Mouse (Mus musculus): ENCODE measurements around the gene Cmtr2. TPM values are rescaled to one million over a fixed set of nuclear protein-coding genes. Genes with fewer than 3 reads are reported as not detected.
A peak's percentile ranks its signal among the peaks of the same experiment; 100 is the strongest.

Cmtr2 gene
- total RNA-seq (2021): 1 to 10 TPM; 4.0 to 4.4 TPM
- long read RNA-seq, experiment 1, partial matches to known transcripts: 0 of 2 reads
- long read RNA-seq, experiment 1, other reads (novel, unspliced or antisense): 1 of 2 reads
- long read RNA-seq, experiment 2: 0 reads

GRCm38 (mm10) chr8:110215365-110215764 lies at the start of gene Cmtr2:
Gene Cmtr2, plus strand, starts transcription at chr8:110215665.
- intact Hi-C loops (cut with DNase I): no loop called here
- no peak for DNase-seq (ENCODE audit: low spot score in 2 of 2)

- intact Hi-C loops (cut with DNase I): no loop called here
- DNase-seq (ENCODE audit: low spot score in 2 of 2): no peak
Measured at GRCm38 (mm10) chr8:110166270-110166669, 49.2 kb upstream of the Cmtr2 start.

GRCm38 (mm10) chr8:110168046-110168445 lies 47.4 kb upstream of the Cmtr2 start, which contains the start of gene Calb2:
Gene Calb2, minus strand, starts transcription at chr8:110168210.
- peak; percentile 84 to 86 for DNase-seq (ENCODE audit: low spot score in 2 of 2)
- intact Hi-C loops (cut with DNase I): loop anchor here (1.0 kb wide), 1 partner anchor 310 kb away; no protein-coding TSS in a partner anchor

DNA sequence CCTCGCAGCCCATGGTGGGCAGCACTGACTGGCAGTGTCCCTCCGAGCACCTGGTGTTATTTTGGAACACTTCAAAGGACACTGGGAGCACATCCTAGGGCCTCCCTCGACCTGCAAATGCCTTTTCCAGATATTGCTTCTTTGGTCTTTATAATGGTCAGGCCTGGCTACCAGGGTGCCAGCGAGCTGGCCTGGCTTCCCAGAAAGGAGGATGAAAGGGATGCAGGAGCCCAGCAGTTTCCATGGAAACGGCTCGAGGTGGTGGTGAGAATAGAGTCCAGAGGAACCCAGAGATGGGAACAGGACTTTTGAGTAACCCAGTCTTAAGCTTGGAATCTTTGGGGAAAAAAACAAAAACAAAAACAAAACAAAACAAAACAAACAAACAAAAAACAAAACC lies 43.3 kb upstream of the Cmtr2 start:
- intact Hi-C loops (cut with DNase I): no loop called here
- no peak for DNase-seq (ENCODE audit: low spot score in 2 of 2)

DNA sequence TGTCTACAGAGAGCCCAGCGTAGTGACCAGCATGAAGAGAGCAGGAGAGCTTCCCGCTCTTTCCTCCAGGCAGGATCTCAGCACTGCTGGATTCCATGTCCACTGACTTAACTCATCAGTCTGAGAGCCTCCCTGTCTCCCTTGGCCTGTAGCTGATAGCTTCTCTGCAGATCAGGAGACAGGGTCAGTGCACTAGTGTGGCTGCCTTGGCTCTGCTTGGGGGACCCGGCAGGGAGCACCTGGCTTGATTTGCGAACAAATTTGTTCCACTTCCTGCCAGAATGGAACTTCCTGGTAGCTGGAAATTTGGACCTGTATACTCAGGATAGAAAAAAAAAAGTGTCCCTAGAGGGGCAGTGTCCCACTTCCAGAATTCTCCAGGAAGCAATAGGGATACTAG lies 40.6 kb upstream of the Cmtr2 start:
- intact Hi-C loops (cut with DNase I): no loop called here
- no peak for DNase-seq (ENCODE audit: low spot score in 2 of 2)

DNA sequence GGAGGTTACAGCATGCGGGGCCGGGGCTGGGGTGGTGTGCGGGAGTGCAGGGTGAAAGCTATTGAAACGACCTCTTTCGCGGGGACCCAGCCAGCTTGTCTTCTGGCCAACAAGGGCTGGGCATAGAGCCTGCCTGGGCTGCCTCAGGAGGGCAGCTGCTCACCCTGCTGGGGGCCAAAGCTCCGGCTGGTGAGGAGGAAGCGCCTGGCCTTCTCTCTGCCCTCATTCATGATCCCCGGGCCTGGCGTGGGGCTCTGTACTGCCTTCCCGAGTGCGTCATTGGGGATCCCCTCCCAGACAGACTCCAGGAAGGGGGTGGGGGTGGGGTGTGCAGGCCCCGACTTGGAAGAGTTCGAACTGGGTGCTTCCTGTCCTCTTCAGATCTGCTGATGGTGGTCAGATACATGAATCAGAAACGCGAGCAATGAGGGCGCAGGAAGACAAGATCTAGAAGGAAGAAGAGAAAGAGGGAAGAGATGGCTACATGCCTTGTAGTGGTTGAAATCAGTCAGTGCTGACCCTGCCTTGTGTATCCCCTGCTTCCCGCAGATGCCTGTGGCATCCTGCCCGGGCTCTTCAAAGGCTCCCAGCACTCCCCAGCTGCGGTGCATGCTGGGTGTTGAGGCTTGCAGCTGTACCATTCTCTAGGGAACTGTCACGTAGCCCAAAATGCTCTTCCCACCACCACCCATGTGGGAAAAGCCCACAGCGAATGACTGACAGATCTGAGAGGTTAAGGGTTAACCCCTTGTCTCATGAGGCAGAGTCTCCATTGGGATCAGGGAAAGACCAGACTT lies 37.9 kb upstream of the Cmtr2 start:
- DNase-seq (ENCODE audit: low spot score in 2 of 2): peak; percentile 40 to 43
- intact Hi-C loops (cut with DNase I): no loop called here

- intact Hi-C loops (cut with DNase I): no loop called here
- peak in 1 of 2 experiments; percentile 33 for DNase-seq (ENCODE audit: low spot score in 2 of 2)
Measured at GRCm38 (mm10) chr8:110182735-110183367, 32.6 kb upstream of the Cmtr2 start.

- intact Hi-C loops (cut with DNase I): no loop called here
Measured at GRCm38 (mm10) chr8:110183748-110184147, 31.7 kb upstream of the Cmtr2 start.

DNA sequence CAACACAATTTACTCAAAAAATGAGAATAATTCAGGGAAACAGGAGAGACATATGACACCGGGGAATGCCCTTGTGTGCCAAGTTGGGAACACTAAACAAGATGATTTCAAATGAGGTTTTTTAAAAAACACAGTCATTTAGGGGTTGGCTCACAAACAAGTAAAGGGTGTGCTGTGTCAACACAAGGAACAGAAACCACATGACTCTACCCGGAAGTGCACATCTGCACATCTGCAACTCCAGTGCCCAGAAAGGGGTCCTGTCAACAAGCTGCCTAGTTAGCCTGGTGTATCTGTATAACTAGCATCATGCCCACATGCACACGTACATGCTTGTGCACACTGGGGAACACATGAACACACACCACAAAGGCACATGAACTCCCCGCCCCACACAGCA lies 29.9 kb upstream of the Cmtr2 start:
- intact Hi-C loops (cut with DNase I): no loop called here
- no peak for DNase-seq (ENCODE audit: low spot score in 2 of 2)

More at GRCm38 (mm10) chr8:110183748-110184147, 31.7 kb upstream of the Cmtr2 start:
- DNase-seq (ENCODE audit: low spot score in 2 of 2): no peak

GRCm38 (mm10) chr8:110188961-110189750 lies 26.3 kb upstream of the Cmtr2 start:
- intact Hi-C loops (cut with DNase I): no loop called here
- peak; percentile 41 to 80 for DNase-seq (ENCODE audit: low spot score in 2 of 2)

GRCm38 (mm10) chr8:110196678-110197077 lies 18.8 kb upstream of the Cmtr2 start:
- DNase-seq (ENCODE audit: low spot score in 2 of 2): no peak
- intact Hi-C loops (cut with DNase I): no loop called here

DNA sequence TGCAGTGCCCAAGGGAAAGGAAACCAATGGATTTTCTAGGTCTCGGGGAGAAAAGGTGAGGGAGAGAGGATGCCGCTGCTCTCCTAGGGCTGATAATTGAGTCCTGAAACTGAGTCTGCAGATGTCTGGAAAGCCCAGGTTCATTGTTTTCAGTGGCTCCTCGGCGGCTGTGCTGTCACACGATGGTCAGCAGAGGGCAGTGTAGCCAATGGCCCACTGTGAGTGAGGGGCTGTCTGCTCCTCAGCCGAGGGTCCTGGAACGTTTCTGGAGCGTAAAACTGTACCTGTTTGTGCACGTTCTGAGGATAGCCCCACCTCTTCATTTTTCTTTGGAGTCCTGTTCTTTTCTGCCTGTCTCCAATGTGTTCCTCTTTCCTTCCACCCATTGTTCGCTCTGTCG lies 13.7 kb upstream of the Cmtr2 start:
- intact Hi-C loops (cut with DNase I): no loop called here
- no peak for DNase-seq (ENCODE audit: low spot score in 2 of 2)

DNA sequence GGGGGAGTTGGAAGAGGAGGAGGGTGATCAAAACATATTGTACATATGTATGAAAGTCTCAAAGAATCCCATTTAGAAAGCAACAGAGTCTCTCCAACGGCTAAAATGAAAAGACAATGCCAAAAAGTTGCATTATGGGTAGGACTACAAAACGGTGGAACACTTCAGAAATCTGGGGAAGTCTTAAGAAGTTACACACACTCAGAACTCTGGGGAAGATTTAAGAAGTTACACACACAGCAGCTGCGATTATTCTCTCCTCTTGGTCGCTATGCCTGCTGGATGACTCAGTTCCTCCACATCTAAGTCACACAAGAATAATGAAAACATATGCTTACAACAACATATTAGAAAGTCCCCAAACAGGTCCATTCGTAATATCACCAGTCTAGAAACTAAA lies 788 bp downstream of the Cmtr2 start:
- DNase-seq (ENCODE audit: low spot score in 2 of 2): no peak
- intact Hi-C loops (cut with DNase I): no loop called here

- DNase-seq (ENCODE audit: low spot score in 2 of 2): peak in 1 of 2 experiments; percentile 11
- intact Hi-C loops (cut with DNase I): no loop called here
Measured at GRCm38 (mm10) chr8:110217198-110217597, 1.7 kb downstream of the Cmtr2 start.

DNA sequence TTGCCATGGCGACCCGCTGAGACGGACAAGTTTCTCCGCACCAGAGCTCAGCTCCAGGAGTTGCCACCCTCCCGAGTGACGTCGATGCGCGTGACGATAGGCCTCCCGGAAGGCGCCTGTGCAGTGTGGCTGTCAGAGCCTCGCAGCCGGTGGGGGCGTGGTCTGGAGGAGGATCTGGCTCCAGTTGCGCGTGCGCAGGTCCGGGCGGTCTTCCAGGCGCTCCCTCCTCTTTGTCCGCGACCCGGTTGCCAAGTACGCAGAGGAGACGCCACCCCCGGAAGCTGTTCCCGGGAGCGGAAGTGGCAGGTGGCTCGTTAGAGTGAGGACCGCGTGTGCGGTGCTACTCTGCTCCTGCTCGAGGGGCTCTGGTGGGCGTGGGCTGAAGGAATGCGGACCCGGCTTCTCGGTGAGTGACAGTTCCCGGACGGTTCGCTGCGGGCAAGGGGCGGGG lies 2.2 kb downstream of the Cmtr2 start:
- intact Hi-C loops (cut with DNase I): no loop called here
- peak; percentile 100 for DNase-seq (ENCODE audit: low spot score in 2 of 2)

DNA sequence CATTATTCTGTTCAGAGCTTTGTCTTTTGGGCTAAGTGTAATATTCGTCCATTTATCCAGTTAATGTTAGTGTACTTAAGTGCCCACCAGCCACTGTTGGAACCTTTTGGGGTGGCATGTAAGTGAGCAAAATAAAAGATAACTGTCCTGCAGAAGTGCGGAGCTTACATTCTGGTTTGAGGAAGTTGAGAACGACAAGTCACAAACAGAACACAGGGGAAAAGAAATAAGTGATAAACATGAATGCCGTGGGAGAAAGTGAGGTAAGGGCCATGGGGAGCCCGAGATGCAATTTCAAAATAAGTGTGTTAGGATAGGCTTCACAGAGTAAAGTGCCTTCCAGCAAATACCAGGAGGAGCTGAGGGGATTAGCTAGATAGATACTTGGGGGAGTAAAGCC lies 3.0 kb downstream of the Cmtr2 start:
- DNase-seq (ENCODE audit: low spot score in 2 of 2): no peak
- intact Hi-C loops (cut with DNase I): no loop called here

- no peak for DNase-seq (ENCODE audit: low spot score in 2 of 2)
- intact Hi-C loops (cut with DNase I): no loop called here
Measured at GRCm38 (mm10) chr8:110220936-110221335, 5.5 kb downstream of the Cmtr2 start.

- intact Hi-C loops (cut with DNase I): no loop called here
- no peak for DNase-seq (ENCODE audit: low spot score in 2 of 2)
Measured at GRCm38 (mm10) chr8:110230803-110231202, 15.3 kb downstream of the Cmtr2 start.

DNA sequence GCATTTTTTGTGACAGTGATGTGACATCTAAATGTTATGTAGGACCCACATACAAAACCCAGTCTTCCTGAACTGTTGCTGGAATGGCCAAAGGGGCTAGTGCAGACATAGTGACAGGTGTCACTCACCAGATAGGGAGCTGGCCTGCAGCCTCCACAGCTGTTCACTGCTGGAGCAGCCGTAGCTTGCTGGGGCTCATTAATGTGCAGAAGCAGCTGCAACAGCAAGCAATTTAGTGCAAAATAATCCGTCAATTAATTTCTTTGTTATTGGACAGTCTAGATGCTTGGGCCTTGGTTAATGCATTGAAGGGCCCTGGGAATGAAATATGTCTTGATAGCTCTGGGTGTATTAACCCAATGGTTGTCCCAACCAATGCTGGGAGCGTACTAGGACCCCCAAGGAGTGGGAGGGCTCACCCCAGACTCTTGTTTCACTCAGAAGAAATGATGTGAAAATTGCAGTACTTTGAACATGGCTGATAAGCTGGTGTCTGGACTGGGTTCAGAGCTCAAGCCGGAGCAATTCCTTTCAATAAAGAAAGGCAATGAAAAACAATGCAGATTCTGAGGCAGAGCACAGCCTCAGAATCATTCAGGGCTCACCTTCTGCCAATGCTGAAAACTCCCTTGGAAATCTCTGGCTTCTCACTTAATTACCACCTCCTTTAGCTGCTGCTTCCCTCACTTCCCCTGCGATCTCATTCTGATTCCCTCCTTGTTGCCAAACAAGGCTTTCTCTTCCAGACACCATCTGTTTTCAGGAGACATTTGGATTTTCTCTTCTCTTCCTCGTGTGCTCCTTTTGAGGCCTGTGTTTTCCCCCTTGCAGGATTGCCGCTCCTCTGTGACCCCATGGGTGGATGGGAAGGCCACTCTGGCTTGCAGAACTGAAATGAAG lies 27.1 kb downstream of the Cmtr2 start:
- intact Hi-C loops (cut with DNase I): no loop called here
- DNase-seq (ENCODE audit: low spot score in 2 of 2): peak in 1 of 2 experiments; percentile 9

All from left cerebral cortex, postnatal 14 days (tissue).